Mouse (Mus musculus) kidney, postnatal 25 days (tissue): ENCODE measurements at regions not wholly inside any gene's neighbourhood (a gene's known extent, or its start where the extent isn't known, plus 50 kb on each side); places are given as distances from the start of the nearest gene placed in this dataset.

ENCODE experiments used
- DNase-seq, 2 experiments: peaks; one replicate each; pipeline ENCODE4 v3.0.0; 2021; ENCODE audit warnings: mixed read lengths in 2 of 2

DNA sequence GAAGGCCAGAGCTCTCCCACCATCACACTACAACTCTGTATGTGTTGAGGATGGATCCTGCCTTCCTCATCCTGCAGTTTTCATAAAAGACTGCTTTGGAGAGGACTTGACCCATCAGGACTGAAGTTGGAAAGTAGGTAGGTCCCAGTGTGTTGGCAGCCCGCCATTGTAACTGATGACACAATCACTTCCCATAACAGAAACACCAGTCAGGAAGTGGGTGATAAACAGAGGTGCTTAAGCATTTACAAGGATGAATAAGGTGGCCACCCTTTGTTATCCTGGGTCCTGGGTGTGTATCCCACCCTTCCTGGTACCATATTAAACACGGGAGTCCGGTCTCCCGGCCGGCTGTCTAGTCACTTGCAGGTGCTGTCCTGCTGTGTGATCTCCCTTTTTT is 118.3 kb downstream of the Snx10 start:
- DNase-seq = peak; percentile 37 to 40

DNA sequence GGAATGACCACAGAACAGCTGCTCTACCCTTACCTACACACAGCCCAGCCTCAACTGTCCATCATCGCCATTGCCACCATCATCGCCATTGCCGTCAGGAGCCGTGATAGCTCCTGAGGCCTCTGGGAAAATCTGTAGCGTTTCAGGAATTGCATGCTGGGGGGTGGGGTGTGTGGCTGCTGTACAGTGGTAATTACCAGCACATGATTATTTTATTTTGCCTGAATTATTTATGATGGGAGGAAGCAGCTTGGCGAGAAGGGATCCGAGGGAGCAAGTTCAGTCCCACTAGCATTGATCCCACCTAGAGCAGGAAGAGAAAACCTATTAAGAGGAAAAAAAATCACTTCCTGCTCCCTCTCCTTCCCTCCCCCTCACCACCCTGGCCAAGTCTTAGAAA is 125.1 kb downstream of the Snx10 start:
- DNase-seq = no peak

DNA sequence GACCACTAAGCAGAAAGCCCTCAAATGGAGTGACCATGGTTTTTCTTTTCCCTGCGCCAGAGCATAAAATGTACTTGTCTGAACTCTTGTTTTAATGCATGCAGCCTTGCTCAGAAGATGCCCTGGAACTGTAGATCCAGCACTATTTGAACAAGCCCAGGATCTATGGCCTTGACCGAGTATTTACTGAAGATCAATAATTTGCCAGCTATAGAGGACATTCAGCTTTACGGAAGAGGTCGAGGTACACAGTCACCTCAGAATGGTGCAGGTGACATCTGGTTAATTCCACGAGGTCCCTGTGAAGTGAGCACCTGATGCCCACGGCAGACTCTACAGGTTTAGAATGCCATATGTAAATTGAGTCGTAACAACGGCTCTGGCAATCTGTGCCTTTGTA is 130.1 kb downstream of the Snx10 start:
- no peak for DNase-seq

GRCm38 (mm10) chr6:51654991-51655390 is 131.3 kb downstream of the Snx10 start:
- DNase-seq = no peak

DNA sequence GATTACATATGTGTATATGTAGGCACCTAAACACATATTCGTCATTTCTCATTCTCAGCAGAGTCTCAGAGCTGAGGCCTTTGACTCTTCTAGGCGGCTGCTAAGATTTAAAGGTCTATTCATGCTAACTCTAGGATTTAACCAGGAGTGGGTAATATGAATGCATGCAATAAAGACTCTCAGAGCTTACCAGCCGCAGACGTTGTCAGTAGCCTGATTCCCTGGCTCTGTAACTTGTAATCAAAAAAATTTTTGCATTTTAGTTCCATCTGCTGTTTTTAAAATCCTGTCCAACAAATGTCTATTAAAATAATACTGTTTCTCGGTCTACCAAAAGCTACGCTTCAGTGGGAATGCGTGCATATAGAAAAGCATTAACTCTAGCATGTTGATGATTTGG is 132.4 kb downstream of the Snx10 start:
- DNase-seq = no peak

DNA sequence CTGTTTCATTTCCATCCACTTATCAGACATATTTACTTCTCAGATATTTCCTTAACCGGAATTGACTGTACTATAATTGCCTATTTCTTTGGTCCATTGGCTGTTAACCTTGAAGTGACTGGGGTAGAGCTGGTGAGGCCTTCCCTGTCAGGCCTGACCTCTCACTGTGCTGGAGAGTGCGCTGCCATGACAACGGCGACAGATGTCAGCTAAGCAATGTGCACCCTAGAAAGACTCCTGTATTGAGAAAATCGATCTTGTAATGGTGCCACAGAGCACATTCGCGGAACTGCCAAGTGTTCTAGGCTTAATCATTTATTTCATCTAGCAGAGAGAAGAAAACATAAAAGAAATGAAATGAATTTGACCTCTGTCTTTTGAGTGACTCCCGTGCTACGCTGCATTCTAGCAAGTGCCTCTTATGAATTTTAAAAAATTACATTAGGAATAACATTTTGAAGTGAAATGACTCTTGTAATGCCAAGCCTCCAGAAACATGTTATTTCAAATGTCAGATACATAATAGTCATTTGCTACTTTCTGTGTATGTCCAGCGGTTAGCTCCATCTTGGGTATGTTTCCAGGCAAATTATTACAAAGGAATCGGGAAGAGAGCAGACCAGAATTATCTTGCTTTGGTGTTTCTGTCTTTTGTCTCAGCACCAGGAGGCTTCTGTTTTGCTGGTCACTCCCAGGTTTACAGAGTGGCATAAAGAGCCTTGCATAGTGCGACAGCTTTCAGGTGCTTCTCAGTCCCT is 133.4 kb downstream of the Snx10 start:
- DNase-seq = no peak

GRCm38 (mm10) chr6:51658360-51658759 is 134.7 kb downstream of the Snx10 start:
- no peak for DNase-seq

DNA sequence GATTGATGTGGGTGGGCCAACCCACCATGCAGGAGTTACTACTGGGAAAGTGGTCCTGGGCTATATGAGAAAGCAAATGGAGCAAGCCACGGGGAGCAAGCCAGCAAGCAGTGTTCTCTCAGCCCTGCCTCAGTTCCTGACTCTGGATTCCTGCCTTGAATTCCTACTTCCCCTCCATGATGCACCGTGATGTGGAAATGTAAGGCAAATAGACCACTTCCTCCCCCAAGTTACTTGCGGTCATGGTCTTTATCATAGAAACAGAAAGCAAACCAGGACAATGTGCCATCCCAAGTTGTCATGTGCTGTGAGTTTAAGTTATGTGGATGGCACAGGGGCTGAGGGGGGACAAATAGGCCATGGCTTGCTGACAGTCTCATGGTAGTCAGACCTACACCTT is 139.5 kb downstream of the Snx10 start:
- DNase-seq = no peak

GRCm38 (mm10) chr6:51664049-51664448 is 140.3 kb downstream of the Snx10 start:
- no peak for DNase-seq

- no peak for DNase-seq
Observed at GRCm38 (mm10) chr6:51667022-51667421, 143.3 kb downstream of the Snx10 start.

DNA sequence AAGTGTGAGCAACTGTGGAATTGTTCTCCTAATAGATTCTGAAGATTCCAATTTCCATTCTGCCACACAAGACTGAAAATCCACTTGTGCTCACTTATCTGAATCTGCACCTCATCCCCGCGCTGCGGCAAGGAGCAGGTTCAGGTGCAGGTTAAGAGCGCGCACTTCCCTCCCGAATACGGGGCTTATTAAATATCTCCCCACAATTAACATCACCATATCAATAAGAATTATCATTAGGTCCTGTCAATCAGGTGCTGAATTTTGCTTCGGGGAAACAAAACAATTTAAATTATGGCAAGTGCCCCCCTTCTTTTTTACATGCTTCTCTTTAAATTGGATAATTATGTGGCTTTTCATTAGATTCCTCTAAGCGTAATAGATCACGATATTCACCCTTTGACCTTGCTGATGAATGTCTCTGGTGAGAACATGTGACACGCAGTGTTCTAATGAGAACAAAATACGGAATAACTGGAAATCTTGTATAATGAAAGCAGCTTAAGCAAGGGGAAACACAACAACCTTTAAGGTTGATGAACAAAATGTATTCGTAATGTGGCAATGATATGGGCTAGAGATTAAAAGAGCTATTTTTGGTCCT is 151.7 kb downstream of the Snx10 start:
- DNase-seq = no peak

GRCm38 (mm10) chr6:51677162-51677996 is 153.7 kb downstream of the Snx10 start:
- no peak for DNase-seq

- no peak for DNase-seq
Observed at GRCm38 (mm10) chr6:51678743-51679142, 155.0 kb downstream of the Snx10 start.

DNA sequence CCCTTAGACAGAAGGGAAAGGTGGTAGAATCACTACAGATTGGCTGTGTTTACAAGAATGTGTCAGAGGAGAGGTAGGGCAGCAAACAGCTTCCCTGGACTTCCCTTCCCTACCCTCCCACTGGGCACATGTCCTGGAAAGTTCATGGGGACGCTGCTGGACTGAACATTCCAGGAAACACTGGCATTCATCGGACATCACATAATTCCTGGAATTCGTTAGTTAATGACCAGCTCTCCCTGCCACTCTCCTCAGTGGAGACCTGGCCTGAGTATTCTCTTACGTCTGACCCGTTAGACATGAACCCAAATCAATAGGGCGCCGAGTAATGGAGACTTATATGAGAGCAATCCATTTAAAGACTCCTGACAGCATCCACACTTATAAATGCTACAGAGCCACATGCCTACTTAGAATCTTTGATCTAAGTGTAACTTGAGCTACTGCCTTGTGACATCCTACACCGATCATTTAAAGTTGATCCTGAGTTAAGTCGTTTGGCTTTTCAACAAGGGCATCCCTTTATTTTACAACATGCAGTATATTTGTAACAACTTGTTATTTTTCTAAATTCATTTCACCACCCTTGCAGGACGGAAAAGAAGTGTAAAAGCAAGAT is 156.6 kb downstream of the Snx10 start:
- DNase-seq = peak; percentile 24 to 73

GRCm38 (mm10) chr6:51683131-51683530 is 159.4 kb downstream of the Snx10 start:
- DNase-seq = no peak

DNA sequence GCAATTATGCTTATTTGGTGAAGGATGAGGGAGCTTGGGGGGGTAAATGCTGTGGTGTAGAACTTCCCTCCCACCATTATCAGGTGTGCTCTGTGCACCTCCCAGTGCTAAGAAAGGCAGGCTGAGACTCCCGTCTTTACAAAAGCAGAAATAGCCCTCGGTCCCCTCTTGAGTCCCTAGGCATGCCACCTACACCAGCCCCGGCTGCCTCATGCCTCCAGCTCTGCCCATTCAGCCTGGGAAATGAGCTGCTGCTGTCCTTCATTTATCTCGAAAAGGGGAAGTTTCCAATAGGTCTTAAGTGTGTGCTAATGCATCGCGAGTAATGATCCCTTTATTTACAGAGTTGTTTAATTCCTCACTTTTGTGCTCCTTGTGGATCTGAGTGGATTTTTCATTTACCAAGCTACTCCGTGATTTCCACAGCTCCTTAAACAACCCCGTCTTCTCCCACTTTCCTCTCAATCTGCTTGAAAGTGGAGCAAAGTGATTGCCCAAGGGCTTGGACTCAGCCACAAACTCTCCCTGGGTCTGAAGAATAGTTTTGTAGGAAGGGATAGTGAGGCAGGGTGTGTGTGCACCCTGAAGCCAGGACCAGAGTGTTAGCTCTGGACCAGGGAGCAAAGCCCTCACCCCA is 162.1 kb downstream of the Snx10 start:
- DNase-seq = no peak

- no peak for DNase-seq
Observed at GRCm38 (mm10) chr6:51690795-51691563, 167.3 kb downstream of the Snx10 start.

- DNase-seq = no peak
Observed at GRCm38 (mm10) chr6:51693984-51694383, 170.3 kb downstream of the Snx10 start.

- no peak for DNase-seq
Observed at GRCm38 (mm10) chr6:51696396-51696795, 172.7 kb downstream of the Snx10 start.

- no peak for DNase-seq
Observed at GRCm38 (mm10) chr6:51697754-51698153, 174.1 kb downstream of the Snx10 start.

GRCm38 (mm10) chr6:51698244-51698643 is 174.5 kb downstream of the Snx10 start:
- DNase-seq = peak in 1 of 2 experiments; percentile 53
